In genomic region chr7:68087496-68087895, GRCm38 (mm10) we compare ENCODE assay signal across 15 mouse cellular contexts.
"Had no signal": no experiment of that assay in that cellular context is flagged by ENCODE, and none has a peak within 500 bp of the region (broad histone marks: within the 10 kb centered on the region; RNA-seq: fewer than 3 reads in every experiment).

No protein-coding gene starts in this region.

- H3K27me3 ChIP-seq: limb, embryonic 13.5 days; lung, embryonic 15.5 days; midbrain, embryonic 13.5 days; neural tube, embryonic 15.5 days had no signal

- H3K9me3 ChIP-seq: limb, embryonic 13.5 days; liver, embryonic 13.5 days; lung, embryonic 15.5 days; midbrain, embryonic 13.5 days; neural tube, embryonic 15.5 days had no signal

- H3K27ac ChIP-seq: limb, embryonic 13.5 days; lung, embryonic 15.5 days; macrophage; midbrain, embryonic 13.5 days; neural tube, embryonic 15.5 days had no signal

- H3K9ac ChIP-seq: limb, embryonic 13.5 days; liver, embryonic 13.5 days; liver, postnatal 0 days; lung, embryonic 15.5 days; midbrain, embryonic 13.5 days; neural tube, embryonic 15.5 days had no signal

- H3K4me3 ChIP-seq: left cerebral cortex, adult 2 months; limb, embryonic 13.5 days; liver, embryonic 13.5 days; lung, embryonic 15.5 days; midbrain, embryonic 13.5 days; myocyte; neural tube, embryonic 15.5 days had no signal

- ATAC-seq: inflammation-experienced regulatory T-cells, adult 6 months; intestine, postnatal 0 days; liver, postnatal 0 days; midbrain, embryonic 13.5 days had no signal

- DNase-seq: kidney, postnatal 36 days; liver, embryonic 13.5 days; liver, postnatal 0 days; lung, postnatal 14 days; thymus, adult 18-20 months; thymus, postnatal 14 days had no signal

- H3K36me3 ChIP-seq: liver, embryonic 13.5 days; lung, embryonic 15.5 days; midbrain, embryonic 13.5 days; neural tube, embryonic 15.5 days had no signal

- H3K4me2 ChIP-seq: limb, embryonic 13.5 days; liver, embryonic 13.5 days; lung, embryonic 15.5 days; midbrain, embryonic 13.5 days; neural tube, embryonic 15.5 days had no signal
